Mouse (Mus musculus): ENCODE measurements around the gene Mvp.

The Mvp gene

DNA sequence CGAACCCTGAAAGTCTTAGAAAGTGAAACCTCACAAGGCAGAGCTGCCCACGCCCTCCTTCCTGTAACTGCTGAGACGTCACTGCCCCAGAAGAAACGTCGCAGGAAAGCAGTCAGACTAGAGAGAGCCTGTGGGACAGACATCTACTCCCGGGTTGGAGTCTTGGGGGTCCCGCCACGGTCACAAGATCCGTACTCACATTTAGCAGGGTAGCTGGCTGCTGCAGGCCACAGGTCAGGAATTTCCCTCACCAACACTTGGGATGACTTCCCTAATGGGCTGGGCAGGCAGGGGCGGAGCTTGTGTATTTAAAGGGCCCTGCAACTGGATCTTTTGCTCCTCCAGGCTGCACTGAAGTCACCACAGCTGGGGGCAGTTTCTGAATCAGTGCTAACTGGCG, at the start of gene Mvp:
Gene Mvp (minus strand): TSS at position 302 of the 400 bp plus-strand sequence.
- DNase-seq = peak; percentile 66 to 74

DNA sequence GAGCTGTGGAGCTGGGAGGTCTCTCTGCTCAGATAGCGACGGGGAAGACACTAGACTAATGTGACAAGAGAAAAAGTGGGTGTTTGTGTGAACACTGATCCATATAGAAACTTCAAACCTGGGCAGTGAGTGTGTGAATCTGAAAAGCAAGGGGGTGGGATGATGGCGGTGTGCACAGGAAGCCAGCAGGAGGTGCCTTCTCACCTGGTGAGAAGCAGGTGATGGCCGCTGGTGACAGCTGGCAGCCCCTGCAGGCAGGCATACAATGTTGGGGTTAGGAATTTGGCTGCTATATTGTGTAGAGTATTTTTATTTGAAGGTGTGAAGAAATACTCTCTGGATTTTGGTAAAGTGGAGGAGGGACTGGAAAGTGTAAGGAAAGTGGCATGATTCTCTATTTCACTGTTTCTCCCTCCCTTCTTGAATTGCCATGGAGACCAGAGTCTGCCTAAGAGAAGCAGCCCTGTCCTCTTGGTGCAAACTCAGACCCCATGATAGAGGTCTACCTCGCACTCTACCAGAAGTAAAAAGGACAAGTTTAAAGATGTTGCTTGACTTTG, 40.7 kb upstream of the Mvp start:
- DNase-seq = no peak

DNA sequence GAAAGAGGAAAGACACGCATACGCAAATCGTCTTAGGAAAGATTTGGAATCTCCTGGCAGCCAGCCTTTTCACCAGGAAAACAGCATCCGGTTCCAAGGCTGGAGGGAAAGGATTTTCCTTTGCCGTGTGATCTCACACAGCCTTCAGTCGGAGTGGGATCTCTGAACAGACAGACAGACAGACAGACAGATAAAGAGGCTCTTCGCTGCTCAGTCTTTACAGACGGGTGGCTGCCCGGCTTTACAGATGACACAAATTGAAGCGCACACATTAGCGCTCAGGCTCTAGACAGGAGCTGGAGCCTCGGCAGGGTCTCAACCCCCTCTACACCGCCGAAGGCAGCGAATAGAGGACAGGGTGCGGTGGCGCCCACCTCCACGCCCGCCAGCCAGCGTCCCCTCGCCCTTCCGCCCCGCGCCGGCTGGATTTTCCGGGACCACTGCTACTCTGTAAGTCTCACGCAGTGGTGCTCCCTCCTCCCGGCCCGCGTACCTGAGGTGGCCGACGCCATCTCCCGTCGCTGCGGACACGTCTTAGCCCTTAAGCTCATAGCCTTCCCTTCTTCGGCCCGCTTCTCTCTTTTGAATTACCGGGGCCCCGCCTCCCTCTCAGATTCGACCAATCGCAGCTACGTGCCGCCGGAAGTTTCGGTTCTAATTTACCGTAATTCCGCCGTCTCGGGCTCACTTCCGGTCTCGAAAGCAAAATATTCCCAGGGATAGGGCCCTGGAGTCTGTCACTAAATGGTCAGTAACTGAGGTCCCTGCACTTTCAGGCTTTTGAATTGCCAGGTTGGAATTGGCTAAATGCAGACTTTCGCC, 27.6 kb upstream of the Mvp start, which contains the start of gene Kif22:
Gene Kif22 (minus strand): TSS at position 621 of the 822 bp plus-strand sequence.
- DNase-seq = peak; percentile 93 to 94

DNA sequence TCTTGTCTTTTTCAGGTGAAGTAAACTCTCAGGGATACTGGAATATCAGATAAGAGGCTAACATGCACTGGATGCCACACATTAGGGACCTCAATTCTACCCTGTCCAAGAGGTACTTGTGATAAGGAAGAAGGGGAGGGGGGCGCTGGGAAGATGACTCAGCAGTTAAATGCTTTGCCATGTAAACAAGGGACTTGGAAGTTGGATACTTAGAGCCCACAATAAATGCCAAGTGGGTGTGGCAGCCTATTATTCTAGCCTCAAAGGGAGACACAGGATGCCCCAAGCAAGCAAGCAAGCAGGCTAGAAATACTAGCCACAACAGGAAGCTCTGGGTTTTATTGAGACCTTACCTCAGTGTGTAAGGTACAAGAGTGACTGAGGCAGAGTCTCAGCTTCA, 16.8 kb upstream of the Mvp start:
- DNase-seq = no peak

DNA sequence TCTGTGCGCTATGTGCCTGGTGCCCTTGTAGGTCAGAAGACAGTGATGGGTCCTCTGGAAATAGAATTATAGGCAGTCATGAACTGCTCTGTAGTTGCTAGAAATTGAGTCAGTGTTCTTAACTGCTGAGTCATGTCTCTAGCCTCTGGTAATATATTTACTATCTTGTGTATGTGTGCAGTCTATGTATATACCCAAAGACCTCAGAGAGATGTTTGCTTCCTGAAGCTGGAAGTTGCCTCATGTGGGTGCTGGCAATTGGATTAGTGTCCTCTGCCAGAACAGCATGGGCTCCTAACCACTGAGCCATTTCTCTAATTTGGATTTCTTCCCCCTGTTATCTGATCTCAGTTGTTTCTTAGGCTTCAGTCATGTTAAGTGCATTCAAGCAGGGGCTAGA, 15.8 kb upstream of the Mvp start:
- no peak for DNase-seq

DNA sequence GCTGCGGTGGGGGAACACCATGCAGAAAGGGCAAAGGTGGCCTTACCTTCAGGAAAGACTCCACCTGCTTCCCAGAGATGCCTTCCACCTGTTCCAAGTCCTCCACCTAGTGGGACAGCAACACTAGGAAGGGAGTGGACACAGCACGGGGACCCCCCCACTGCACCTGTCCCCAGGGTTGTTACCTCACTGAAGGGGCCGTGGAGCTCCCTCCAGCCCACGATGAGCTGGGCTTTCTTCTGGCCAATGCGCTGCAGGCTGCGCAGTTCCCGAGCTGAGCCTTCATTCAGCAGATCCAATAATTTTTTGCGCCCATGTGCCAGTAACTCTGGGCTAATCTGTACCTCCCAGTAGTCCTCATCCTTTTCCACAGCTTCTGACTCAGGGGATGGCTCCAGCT, 13.5 kb upstream of the Mvp start:
- no peak for DNase-seq

DNA sequence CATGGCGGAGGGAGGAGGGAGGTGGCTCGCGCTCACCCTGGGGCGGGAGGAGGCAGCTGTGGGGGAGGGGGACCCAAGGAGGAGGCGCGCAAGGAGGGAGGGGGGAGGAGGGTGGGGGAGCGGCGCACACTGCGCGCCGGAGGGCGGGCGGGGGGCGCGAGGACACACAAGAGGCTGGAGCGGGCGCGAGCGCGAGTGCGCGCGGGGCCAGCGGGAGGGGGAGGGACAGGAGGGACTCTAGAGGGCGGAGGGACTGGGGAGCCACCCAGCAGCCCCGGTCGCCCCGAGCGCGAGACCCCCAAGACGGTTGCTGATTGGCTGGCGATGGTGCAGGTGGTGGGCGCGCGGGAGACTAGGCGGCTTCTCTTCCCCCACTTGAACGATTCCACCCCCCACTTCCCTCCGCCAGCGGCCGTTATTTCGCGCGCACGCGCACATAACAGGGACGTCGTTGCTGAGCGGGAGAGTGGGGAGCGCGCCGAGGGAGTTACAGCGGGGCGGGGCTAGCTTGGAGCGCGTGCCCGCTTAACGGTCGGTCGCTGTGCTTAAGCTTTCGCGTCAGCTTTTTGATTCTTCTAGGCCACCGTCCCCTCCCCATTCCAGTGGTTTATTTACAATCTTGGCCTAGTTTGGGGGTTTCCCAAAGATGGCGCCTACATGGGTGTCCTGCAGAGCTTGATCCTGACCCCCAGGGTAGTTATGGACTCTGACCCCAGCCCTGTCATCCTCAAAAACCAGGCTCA, 12.7 kb upstream of the Mvp start, which contains the start of gene Maz:
Gene Maz (minus strand): TSS at position 54 of the 743 bp plus-strand sequence.
- DNase-seq = peak; percentile 99

DNA sequence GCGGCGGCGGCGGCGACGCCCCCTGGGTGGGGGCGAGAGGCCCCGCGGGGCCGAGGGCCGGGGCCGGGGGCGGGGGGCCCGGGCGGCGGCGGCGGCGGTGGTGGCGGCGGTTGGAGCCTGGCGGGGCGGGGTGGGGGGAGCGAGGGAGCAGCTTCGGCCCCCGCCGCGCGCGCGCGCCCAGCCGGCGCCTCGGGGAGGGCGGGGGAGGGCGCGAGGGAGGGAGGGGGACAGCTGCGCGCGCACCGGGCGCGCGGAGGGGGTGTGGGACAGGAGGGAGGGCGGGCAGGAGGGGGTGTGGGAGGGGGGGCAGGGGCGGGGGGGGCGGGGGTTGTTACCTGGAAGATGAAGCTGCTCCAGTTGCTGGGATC, 12.2 kb upstream of the Mvp start:
- DNase-seq = peak; percentile 85 to 95

DNA sequence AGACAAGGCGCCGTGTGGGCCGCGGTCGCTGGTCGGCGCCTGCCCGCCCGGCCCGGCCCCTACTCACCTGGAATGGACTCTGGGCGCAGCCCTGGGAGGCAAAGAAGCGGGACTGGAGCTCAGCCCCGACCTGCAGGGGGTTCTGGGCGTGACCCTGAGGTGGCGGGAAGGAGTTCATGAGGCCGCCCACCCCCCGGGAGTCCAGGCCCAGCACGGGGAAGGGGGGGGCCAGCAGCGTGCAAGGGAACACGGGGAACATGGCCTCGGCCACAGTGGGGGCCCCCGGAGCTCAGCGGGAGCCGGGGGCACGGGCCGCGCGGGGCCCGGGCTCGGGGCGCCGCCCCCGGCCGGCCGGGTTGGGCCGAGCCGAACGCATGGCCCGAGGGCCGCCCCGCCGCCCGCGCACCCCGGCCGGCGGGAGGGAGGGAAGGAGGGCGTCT, 11.8 kb upstream of the Mvp start:
- peak; percentile 85 to 86 for DNase-seq

DNA sequence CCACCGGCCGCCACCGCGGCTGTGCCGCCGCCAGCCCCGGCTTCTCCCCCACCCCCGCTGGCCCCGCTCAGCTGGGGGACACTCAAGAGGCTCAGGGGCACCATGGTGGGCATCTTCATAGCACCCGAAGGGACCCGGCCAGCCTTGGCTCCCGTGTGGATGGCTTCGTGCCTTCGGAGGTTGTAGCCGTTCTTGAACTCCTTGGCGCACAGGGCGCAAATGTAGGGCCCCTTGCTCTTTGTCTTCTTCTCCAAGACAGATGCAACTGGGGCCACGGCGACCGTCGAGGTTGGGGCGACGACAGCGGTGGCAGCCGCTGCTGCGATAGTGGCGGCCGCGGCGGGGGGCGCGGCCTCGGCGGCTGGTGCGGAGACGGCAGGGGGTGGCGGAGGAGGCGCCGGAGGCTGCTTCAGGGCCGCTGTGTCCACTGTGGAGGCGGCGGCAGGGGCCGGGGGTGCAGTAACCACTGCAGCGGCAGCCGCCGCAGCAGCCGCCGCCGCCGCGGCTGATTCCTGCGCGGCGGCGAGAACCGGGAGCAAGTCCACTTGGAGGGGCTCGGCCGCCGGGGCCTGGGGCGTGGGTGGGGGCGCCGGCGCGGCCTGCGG, 11.2 kb upstream of the Mvp start:
- DNase-seq = peak; percentile 74 to 78

DNA sequence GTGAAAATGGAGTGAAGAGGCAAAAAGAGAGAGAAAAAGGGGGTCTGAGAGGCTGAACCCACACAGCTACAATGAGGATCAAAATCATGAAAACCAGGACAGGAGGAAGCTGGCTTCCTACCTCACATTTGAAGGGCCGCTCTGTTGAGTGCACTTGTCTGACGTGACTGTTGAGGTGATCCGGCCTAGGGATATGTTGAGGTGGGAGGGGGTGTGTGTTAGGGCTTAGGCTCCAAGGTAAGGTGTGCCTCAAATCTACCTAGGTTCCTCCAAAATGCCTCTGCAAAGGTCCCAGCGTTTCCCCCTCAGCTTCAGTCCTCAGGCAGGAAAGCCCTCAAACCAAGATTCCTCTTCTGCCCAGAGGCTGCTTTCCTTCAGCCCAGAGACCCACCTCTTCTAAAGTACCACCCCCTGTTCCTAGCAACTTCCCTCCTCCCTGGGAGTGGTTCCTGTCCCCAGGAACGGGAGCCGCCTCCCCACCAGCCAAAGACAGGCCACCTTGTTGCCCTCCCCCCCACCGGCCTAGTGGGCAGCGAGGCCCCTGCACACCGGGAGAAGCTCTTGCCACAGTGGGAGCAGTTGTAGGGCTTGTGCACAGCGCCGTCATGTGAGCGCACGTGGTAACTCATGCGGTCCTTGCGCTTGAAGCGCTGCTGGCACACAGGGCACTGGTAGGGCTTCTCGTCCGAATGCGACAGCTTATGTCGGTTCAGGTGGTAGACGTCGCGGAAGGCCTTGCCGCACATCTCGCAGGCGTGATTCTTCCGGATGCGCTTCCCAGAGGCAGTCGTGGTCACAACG, 10.5 kb upstream of the Mvp start:
- DNase-seq = peak; percentile 90 to 91

DNA sequence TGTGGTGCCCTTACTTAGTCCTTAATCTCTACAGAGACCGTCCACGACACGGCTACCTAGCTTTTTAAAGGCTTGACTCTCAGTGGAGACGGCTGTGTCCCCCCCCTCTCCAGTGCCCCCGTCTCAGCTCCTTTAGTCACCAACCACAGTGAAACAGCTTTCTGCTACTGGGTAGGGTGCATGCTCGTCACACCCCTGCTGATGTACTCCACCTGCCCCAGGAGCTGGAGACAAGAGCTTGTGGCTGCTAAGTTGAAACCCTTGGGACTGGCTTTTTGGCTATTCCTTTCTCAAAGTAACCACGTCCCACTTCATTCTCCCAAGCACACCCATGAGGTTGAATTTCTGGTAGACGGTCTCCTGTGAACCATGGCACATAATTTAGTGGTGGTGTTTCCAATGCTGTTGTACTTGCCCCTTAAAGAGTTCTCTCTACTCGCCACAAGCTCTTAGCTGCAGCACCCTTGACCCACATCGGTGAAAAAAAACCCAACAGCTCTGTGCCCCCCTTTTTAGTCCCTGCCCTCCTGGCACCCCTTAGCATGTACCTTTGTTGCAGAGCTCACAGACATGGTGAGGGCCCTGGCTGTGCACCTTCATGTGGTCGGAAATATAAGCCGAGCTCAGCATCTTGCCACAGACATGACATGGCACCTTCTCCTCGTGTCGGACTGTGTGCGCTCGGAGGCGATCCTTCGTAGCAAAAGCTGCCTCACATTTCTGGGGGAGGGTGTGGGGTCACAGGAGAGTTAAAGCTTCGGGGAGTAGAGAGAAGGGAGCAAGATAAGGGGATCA, 9.7 kb upstream of the Mvp start:
- DNase-seq = peak; percentile 49 to 58

DNA sequence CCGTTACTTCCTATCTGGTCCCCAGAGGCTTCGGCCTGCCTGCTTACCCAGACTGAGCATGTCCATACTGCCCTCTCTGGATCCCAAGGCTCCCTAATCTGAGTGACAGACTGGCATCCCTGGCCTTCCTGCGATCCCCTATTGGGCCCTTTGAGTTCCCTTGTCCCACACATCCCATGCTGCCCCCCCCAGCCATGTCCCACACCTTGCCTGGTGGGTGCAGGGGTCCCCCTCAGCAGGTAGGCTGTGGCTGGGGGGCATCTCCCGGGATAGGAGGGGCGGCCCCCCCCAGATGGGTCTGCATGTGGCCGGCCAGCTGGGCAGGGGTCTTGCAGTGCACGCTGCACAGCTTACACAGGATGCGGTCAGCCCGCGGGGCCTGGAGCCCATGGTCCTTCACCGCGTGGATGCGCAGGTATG, 8.9 kb upstream of the Mvp start:
- peak; percentile 45 to 62 for DNase-seq

DNA sequence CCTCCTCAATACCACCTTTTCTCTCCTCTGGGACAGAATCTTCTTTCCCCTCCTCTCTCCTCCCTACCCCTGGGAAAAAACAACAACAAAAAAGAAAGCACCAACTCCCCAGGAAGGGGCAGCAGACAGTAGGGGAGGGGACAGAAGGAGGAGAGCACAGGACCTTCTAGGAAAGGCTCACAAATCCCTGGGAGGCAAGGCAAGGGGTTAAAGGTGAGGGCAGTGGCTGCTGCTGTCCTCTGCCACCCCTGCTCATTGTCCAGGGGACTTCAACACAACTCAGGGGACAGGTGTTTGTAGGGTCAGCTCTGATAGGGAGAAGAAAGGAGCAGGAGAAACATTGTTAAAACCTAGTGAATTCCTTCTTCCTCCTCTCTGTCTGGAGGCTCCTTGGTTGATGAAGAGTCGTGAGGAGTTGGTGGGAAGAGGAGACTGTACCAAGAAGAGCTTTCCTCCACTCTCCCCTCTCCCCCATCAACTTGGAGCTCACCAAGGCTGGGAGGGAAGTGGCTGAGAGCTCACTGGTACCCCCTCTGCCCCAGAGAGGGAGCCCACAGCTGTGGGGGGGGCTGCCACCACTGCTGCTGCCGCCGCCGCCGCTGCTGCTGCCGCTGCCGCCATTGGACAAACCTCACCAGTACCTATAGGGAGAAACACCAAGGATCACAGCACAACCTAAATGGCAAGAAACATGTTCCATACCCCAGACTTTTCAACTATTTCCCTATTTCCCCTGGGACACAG, 8.3 kb upstream of the Mvp start:
- DNase-seq = peak in 1 of 2 experiments; percentile 51

DNA sequence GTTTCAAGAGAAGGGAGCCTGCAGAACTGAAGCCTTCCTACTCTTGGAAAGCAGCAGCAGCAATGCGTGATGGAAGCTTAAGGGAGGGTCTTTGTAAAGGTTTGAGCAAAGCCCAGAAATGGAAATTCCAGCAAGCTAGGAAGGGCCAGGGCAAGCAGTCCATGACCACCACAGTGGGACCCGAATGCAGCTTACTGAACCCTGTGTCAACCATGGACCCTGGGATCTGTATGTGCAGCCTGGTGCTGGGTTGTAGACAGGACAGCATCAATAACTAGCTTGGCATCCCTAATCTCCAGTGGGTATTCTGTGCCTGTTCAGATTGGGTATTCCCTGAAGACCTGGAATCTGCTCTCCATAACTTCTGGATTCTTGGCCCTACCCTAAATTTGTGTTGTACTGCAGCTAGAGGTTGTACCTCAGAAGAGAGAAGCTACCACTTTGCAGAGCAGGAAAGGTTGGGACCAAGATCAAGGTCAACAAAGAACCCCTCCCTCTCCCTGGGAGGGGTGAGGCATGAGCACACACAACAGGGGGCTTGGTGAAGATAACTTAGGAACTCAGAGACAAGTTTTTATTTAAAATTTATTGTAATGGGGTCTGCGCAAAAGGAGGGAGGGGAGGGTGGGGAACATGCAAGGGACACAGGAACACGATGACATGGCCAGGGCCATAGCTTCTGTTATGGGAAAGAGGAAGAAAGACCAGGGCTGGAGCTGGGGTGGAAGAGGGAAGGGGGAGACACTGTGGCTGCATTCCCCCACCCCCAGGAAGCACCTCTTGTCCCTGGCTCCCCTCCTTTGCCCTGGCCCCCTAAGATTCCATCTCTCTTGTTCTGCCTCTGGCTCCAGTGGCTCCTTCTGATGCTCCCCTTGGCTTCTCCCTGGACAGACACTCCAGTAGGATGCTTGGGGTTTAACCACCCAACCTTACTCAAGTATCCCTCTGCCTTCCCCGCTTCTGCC, 7.4 kb upstream of the Mvp start:
- DNase-seq = peak in 1 of 2 experiments; percentile 17

DNA sequence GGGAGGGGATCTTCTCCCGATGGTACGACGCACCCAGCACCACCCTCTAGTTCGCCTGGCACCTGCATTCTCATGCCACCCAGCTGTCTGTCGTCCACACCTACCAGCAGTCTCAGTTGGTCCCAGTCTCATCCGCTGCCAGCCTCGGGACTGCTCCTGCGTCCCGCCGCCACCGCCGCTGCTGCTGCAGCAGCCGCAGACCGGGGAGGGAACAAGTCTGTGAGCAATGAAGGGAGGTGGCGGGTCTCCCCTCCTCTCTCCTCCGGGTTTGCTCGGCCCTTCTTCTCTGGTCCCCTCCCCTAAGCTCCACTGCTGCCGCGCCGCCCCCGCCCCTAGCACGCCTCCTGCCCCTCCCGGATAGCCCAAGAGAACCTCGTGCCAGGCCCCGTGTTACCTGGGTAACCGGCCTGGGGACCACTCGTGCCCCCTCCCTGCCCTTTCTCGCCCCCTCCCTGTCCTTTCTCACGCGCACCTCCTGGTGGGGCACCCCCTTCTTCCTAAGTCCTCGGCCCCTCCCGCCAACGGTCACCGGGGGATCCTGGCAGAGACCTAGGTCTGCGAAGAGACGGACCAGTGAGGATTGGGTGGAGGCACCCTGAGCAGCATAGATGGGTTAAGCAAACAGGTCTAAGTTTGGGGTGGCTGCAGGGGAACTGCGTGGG, 6.6 kb upstream of the Mvp start, which contains the start of the genes Gm42742 and Prrt2:
Gene Gm42742 (minus strand): TSS at position 197 of the 662 bp plus-strand sequence.
Gene Prrt2 (minus strand): TSS at position 311 of the 662 bp plus-strand sequence.
- peak; percentile 84 to 88 for DNase-seq

DNA sequence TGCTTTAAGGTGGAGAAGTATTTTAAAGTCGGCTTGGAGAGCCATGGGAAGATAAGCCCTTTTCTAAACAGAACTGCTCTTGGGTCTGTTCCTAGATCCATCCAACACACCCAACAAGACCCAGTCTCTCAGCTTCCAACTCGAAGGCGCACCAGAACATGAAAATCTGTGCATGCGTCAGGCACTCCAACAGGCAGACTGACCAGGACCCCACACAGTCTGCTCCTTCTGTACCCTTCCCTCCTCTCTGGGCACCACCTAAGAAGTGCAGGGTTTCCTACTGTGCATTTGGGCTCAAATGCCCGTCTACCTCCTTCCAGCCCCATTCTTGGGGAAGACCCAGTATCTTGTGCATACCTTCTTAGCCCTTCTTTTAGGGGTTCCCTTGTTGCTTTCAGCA, 6.1 kb upstream of the Mvp start:
- DNase-seq = peak; percentile 58 to 66

DNA sequence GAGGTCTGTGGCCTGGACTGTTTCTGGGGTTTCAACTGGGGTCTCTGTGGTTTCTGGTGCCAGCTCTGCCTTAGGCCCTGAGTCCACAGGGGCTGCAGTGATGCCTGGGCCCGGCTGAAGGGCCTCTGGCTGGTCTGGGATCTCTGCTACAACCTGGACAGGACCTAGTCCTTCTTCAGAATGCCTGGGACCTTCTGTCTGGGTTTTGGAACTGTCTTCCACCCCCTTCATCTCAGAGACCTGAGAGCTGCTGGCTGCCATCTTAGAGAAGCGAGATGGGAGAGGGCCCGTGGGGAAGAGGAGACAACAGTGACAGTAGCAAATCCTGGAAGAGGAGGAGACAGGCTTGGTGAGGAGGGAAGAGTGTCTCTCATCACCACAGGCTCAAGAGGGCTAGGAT, 5.6 kb upstream of the Mvp start:
- peak; percentile 59 for DNase-seq

Measured in cerebellum, postnatal 25 days (tissue).